Mouse (Mus musculus) bone marrow, adult 2 months (tissue): ENCODE results near the gene Rimklb.

Experiments used
- CTCF ChIP-seq: fragments of 200-500 bp; IDR thresholded peaks from 2 replicates; pipeline ENCODE4 v1.5.1; 2011; ENCODE audit warnings: low read length, control low read depth; ENCODE audit not compliant: control insufficient read depth, insufficient read depth
- POLR2A ChIP-seq: fragments of 200-500 bp; IDR thresholded peaks from 2 replicates; pipeline ENCODE4 v1.6.1; 2011; ENCODE audit warnings: low read depth, mild to moderate bottlenecking, control low read depth, low read length, borderline replicate concordance; ENCODE audit not compliant: control insufficient read depth

DNA sequence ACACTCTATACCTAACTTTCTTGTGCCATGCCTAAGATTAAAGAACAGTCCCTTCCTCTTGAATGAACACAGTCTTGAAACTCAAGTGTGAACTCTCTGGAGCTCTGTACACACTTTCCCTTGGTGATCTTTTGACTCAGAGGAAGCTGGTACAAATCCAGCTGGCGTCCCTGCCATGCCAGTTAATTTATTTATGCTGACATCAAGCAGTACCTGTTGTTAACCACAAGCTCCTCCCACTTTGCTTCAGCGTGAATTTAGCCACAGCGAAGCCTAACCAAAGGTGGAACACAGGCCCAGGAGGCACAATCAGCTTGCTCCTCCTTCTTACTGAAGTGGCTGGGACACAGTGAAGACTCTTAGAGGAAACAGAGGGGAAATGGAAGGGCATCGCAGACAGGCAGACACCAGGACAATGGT, 34.3 kb upstream of the Rimklb start:
- TF ChIP-seq CTCF (no peak), POLR2A (no peak)
